Mouse (Mus musculus) cerebellum, postnatal 14 days (tissue): ENCODE results near the gene Soga3.

Experiments used
- DNase-seq, 2 experiments: peaks; one replicate each; pipeline ENCODE4 v3.0.0; 2021; ENCODE audit warnings: mixed read lengths in 2 of 2

Gene Soga3

GRCm38 (mm10) chr10:29208735-29209134 is 65.1 kb downstream of the Soga3 start:
- no peak for DNase-seq

- no peak for DNase-seq
Observed at GRCm38 (mm10) chr10:29211453-29211852, 67.8 kb downstream of the Soga3 start, which contains the start of gene 9330159F19Rik. Gene 9330159F19Rik, plus strand, starts transcription at chr10:29211606.

- DNase-seq: no peak
Observed at GRCm38 (mm10) chr10:29213534-29214100, 70.0 kb downstream of the Soga3 start.

GRCm38 (mm10) chr10:29216957-29217356 is 73.3 kb downstream of the Soga3 start:
- no peak for DNase-seq

GRCm38 (mm10) chr10:29217451-29217850 is 73.8 kb downstream of the Soga3 start:
- DNase-seq: no peak

- no peak for DNase-seq
Observed at GRCm38 (mm10) chr10:29225329-29225728, 81.7 kb downstream of the Soga3 start.

- DNase-seq: peak; percentile 22 to 31
Observed at GRCm38 (mm10) chr10:29231208-29231607, 87.6 kb downstream of the Soga3 start.
